Mouse (Mus musculus): ENCODE measurements around the gene Bcl6.
A peak's percentile ranks its signal among the peaks of the same experiment; 100 is the strongest.

The Bcl6 gene

DNA sequence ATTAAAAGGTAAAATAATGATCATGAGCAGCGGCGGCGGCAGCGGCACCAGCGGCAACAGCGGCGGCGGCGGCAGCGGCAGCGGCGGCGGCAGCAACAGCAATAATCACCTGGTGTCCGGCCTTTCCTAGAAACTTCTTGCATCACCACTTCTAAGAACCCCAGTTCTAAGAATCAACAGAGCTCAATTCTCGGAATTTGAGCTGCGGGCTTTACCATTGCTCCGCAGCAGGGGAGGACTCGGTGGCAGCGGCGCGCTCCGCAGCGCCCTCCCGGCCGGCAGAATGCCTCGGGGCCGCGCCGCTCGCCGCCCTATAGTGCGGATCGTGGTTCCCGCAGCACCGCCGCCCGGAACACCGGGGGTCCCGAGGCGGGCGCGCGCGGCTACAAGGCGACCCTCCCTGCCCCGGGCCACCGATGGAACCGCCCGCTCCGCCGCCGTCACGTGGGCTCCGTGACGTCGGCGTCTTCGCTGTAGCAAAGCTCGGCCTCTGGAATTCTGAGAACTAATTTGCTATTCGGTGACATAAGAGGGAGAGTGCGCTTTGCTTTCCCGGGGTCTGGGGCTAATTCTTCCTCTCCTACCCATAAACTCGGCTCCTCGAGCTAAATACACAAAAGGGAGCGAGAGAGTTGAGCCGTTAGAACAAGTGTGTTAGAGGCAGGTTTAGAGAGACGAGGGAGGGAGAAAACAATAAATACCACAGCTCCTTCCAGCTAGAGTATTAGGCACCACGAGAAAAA is at the start of gene Bcl6, which contains the start of gene Gm37419:
Bcl6 (minus strand) TSS at position 387 of the 743 bp plus-strand sequence.
Gm37419 (plus strand) TSS at position 17 of the 743 bp plus-strand sequence.
- peak; percentile 93 for DNase-seq

DNA sequence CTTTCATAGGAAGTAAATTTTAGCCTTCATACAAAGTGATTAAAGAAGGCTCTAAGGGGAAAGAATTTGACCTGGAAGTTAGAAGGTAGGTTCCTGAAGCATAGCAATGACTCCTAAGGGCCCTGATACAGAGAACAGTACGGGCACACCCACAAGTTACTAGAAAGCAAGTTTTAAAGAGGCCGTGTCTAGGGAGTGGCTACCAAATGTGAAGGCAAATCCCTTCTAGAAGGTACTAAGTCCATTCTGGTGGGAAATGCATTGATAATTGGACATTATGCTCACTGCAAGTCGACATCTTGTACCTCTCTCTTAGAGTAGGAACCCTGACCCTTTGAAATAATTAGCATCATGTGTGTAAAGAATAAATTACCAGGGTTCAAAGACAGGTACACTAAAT is 47.7 kb upstream of the Bcl6 start:
- no peak for DNase-seq

DNA sequence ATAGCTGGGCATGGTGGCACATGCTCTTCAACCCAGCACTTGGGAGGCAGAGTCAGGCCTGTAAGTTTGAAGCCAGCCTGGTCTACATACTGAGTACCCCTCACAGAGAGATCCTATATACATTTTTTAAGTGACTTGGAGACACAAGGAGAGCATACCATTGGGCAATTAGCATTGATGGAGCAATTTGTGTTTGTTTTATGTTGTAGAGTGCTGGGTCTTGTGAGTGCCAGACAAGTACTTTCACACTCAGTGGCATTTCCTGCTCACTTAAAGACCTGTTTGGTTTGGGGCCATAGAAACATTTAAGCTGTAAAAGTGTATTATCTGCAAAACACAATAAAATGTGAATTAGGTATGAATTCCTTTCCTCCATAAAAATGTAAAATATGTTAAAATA is 47.1 kb upstream of the Bcl6 start:
- no peak for DNase-seq

DNA sequence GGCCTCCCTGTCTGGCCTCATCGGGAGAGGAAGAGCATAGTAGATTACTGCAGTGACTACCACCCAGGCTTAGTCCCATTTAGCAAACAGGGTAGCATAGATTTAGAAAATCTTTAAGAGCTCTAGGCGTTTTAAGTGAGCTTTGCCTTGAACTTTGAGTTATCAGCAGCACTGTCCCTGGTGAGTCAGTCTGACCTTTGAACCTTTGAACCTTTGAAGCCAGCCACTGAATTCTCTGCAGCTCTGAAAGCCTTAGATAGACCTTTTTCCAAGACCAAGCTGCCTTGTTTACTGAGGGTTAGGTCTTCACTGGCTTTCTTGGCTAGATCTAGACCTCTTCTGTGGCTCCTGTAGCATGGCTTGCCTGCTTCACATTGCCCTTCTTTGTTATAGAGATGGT is 45.8 kb upstream of the Bcl6 start:
- no peak for DNase-seq

DNA sequence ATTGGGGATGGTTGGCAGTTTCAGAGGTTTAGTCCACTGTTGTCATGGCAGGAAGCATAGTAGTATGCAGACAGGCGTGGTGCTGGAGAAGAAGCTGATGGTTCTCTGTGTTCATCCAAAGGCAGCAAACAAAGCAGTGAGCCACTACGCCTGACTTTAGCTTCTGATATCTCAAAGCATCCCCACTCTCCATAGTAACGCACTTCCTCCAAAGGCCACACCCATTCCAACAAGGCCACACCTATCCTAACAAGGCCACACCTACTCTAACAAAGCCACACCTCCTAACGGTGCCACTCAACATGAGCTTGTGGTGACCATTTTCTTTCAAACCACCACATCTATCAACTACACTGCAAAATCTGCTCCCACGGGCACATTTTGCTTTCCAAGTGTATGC is 44.6 kb upstream of the Bcl6 start:
- DNase-seq, result no peak

DNA sequence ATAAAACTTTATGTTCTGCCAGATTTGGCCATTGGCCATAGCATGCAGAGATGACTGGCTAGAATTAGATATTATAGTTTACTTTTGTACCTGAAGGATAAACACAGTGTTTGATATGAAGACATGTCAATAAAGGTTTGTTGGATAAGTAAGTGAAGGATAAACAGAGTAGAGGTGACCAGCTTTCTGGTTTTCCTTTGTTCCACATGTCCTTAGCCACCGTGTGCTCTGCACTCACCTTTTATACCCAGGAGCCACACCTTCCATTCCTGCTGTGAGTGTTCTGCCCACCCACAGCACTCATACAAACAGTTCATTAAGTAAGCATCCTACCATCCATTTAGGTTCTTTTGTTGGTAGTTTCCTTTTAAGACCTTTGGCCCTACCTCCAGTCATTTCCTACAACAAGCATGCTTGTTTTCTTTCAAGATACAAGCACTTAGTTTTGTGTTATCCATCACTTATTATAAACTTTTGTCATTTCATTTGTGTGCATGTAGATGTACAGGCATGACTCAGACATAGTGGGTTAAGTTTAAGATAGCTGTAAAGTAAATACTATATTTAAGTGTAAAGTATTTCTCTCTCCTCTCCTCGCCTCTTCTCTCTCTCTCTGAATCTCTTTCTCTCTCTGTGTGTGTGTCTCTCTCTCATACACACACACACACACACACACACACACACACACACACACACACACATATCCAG is 41.5 kb upstream of the Bcl6 start:
- DNase-seq, result no peak

DNA sequence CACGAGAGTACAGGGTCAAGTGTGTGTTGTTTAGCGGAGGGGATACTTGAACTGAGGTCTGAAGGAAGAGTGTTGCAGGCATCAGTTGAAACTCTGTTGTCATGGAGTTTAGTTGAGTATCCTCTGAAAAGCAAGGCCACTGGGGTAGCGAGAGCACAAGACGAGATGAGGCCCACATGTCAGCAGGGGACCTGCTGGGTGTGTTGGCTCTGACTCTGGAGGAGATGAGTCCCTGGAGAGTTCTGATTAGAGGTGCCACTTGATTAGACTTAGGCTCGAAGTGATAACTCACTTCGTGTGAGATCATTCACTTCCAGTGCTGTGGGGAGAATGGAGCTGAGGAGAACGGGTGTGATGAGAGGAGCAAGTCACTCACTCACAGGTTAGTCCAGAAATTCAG is 36.8 kb upstream of the Bcl6 start:
- DNase-seq, result no peak

DNA sequence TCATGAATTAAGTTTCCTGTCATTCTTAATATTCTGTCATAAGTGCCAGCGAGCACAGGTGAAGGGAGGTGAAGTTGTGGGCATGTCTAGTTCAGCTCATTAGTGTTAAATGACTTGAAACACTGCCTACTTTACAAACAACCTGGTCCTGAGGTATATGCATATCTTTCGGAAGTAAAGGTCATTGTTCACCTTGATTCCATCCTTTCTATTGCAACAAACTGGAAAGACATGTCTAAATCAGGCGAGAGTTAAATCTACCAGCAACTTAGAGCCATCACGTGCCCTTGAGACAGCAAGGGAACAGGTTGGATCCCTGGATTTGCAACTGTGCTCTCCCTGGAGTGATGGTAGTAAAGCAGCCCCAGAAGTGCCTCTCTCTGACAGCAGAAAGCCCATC is 34.0 kb upstream of the Bcl6 start:
- DNase-seq, result no peak

DNA sequence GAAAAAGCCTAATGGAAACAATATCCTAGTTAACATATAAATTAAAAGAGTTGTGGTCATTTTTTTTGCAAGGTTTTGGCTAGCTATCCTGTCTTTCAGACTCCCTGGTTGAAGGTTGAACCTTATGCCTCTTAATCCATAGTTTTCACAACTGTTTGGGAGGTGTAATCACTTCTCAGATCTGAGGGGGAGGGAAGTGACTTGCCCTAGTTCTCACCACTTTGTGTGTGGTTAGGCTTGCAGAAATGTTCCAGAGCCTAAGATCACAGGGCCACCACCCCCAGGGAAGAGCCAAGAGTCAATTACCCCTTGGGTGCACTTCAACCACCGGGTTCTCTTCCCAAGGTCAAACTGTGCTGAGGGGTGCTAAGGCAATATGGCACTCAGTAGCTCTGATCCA is 33.1 kb upstream of the Bcl6 start:
- no peak for DNase-seq

DNA sequence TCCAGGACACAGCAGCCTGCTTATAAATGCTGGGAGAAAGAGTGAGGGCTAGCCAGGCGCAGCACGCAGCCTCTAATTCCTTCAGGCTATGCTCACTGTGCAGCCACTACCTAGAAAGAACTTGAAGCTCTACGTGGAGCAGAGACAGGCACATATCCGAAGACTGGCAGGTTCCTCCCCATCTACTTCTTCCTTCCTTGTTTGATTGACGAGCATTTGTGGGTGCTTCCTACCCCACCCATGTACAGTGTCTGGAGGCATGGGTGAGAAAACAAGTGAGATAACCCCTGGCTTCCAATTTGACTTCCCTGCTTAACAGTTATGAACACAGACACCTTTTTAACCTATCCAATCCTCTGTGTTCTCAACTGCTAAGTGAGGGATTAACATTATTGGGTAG is 28.1 kb upstream of the Bcl6 start:
- DNase-seq, result no peak

DNA sequence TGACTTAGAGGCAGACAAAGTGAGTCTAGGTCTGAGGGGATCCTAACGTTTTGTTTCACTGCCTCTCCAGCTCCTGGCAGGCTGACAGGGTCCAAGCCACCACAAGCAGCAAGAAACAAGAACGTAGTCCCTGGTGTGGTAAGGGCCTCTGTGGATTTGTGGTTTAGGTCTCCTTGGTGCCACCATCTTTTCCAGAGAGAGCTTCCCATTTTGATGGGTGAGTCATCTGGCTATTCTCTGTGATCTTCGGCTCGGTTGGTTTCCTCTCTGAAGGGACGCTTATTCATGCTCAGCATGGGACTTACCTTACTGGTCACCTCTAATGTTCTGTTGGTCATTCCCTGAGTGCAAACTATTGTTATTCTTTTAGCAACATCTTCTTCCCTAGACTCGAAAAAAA is 27.6 kb upstream of the Bcl6 start:
- no peak for DNase-seq

DNA sequence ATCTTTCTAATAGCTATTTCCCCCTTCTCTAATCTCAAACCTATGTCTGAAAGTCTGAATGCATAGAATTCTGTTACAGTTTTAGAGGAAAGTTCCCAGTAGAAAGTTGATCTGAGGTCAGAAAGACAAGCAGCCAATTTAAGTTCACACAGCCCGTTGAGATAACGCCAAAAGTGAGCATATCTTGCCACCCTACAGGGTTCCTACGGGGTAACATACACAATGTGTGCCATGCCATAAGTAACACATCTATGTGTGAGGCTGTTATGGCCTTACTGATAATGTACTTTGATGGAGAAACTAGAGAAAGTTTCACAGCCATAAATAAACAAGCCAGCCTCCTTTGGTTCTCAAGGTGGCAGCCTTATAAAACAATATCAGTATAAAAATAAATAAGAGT is 25.7 kb upstream of the Bcl6 start:
- no peak for DNase-seq

DNA sequence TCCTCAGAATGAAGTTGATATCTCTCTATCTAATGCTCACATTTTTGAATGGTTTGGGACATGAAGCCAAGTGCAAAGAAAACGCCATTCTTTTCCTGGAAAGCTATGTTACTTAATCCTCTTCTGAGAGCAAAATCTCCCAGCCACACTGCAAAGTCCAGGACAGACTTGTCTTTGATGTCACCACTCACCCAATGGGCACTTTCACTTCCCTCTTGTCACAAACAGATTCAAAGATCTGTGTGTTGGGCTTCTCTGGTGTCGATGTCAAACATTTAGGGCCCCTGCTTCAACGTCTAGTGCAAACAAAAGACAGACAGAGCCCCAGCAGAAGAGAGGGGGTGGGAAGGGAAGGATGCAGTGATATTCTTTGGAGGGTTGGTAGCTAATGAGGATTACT is 23.4 kb upstream of the Bcl6 start:
- DNase-seq, result no peak

DNA sequence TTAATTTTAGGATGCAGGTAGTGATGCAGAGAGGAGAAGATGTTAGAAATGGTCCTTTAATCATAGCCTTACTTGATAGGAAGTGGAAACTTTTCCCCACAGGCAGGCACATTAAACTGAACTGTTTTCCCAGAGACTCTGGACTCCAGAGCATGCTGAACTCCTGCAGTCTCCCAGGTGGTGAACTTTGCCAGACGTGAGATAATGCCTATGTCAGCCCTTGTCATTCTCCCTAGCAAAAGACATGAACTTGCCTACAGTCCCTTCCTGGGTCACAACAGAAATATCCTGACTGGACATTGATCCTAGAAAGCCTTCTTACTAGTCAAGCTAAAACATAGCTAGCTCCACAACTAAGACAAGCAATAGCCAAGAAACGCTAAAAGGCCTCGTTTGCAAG is 22.7 kb upstream of the Bcl6 start:
- no peak for DNase-seq

DNA sequence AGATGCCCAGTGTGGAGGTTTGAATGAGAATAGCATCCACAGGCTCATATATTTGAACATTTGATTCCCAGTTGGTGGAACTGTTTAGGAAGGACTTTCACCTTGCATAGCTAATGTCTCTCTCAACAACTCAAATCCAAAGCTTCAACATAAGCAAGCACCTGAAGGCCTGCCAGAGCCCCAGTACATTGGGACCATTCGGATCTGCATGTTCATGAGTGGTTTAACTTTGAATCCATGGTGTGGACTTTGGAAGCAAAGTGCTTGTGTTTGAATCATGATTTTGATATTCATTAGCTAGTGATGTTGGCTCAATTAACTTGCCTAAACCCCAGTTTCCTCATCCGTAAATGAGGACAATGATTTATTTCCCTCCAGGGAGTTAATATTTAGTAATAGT is 21.2 kb upstream of the Bcl6 start:
- no peak for DNase-seq

DNA sequence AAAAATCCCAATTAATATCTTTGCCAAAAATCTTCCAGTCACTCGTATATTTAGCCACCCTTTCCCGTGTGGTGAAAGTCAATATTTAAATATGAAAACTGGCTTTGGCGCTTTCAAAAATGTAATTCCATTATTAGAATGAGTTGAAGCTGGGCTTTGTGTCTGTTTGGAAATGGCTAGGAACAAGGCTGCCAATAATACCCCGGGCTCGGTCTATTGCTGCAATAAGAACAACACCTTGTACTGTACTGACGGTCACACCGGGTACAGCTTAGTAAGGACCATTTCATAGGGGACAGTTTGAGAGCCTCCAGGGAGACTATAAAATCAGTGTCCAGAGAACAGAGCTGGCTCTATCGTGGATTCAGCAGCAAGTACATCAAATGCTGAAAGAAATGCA is 17.3 kb upstream of the Bcl6 start:
- DNase-seq, result no peak

DNA sequence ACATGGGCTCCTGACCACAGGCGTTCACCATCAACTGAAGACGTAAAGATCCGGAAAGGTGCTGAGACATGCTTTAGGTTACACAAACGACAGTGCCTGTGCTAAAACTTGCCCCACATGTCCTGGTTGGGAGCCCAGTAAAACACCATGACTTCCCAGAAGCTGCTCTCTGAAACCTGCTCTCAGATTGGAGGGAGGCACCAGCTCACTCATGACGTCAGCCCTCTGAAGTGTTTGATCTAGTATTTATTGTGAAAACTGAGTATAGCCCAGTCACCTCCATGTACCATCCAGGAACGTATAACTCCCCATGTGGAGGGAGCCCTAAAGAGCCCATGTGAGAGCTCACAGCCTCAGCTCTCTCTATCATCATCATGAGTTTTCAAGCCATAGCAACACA is 9.3 kb upstream of the Bcl6 start:
- DNase-seq, result no peak

DNA sequence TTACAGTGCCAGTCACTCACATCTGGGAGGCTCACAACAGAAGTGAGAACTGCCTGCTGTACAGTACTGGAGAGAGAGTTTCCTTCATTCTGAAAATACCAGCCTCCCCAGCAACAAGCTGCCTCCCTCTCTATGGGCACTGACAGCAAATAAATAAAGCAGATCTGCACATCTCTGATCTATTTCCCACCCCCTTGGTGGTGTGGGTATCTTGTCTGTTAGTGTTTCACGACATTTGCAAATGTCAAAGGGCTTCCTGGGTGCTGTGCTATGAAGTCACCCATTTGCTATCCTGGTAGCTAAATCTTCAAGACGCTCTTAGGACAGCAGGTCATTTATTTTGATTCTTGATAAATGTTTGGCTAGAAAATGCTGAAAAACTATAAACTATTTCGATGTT is 8.6 kb upstream of the Bcl6 start:
- no peak for DNase-seq

DNA sequence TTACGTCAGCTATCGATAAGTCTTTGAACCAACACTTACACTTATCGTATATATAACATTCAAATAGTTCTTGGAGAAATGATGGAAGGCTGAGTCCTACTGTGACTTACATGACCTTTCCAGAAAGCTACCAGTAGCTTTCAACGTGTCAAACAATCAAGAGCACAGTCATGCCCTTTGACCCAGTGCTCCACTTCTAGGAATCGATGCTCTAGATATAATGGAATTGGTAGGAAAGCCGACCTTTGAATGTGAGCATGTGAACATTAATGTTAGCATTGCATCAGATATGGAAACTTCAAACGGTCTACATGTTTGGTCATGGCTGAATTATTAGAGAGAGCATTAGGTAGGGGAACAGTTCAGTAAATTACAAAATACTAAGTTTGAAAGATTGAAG is 7.7 kb upstream of the Bcl6 start:
- DNase-seq, result no peak

DNA sequence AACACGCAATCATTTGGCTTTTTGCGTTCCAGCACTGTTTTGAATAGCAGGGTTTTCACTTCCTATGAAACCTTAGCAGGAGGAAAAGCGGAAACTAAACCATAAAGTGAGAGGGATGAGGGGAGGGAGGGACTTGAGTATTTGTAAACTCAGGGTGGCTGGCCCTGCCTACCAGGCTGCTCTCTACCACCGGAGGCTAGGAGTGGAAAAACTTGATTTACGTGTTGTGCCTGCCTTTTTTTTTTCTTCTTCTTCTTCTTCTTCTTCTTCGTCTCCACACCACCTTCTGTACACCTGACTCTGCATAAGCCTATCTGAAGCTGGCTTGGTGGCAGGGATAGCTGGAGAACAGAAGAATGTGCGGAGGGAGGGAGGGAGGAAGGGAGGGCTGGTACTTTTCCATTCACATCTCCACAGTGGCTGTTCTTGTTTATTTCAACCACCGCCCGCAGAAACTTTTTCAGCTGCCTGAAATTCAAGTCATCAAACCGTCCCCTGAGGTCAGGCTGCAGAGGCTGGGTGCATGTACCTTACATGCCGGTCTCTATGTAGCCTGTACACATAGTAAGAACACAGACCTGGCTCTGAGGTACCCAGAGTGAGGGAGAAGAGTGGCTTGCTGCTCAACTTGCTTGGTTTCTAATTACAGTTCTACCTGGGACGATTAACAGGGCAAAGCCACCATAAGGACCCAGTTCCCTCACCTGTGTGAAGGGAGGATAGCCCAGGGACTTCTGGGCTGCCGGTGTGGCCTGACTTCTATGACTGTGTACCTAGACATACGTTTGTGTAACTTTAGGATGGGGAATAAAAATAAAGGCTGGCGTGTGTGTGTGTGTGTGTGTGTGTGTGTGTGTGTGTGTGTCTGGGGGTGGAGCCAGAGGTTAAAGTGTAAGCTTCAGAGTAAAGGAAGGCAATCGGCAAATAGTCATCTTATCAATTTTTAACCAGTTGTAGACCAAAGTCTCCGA is 5.0 kb upstream of the Bcl6 start:
- no peak for DNase-seq

DNA sequence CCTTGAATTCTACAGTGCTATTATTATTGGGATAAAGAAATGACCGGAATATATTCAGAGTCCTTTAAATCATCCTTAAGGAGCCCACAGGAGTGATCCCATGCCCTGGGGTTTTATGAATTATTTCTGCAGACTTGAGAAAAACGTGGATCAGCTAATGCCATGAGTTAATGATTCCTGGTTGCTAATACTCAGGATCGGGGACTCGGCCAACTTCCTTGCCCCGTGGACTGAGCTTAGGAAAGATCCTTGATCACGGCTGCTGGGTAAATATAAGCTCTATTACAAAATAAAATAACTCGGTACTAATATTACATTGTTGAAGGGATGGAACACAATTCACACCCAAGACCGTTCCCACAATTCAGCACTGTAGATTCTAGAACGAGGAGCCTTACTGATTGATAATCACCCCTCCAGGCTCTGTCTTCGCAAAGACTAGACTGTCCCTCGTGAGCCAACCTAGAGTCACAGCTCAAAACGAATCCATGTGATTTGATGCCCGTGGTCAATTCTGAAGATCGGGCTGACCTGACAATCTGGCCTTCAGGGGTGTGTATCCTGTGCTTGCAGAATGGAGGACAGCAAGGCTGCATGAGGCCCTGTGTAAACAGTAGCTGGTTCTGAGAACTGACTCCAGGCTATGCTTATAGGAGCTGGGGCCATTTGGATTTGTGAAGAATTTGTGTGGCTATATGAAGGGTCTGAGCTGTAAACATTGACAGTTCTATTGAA is 3.4 kb upstream of the Bcl6 start:
- DNase-seq, result no peak

DNA sequence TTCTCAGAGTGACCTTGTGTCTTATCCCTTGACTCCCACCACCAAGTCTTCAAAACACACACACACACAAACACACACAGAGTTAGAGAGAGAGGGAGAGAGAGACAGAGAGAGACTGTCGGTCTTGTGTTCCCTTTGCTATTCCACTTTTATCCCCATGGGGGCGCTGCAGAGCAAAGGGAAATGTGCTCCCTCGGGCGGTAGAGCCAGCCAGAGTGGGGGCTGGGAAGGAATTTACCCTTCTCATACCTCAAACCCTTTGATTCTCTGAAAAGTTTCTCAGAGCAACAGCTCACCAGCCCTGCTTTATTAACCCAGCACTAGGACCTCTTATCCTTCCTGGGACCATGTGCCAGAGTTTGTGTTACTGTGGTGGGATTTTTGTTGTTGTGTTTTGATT is 2.5 kb upstream of the Bcl6 start:
- DNase-seq, result peak; percentile 94 to 96
